Mouse (Mus musculus) gastrocnemius, adult 18-20 months (tissue): ENCODE data around the gene Sema6b. TPM values are rescaled to one million over a fixed set of nuclear protein-coding genes. Genes with fewer than 3 reads are reported as not detected.

Source experiments
- DNase-seq: peaks from one replicate; pipeline ENCODE4 v3.0.0; 2021; ENCODE audit warnings: low spot score
- total RNA-seq, 2 experiments: library from RNA; stranded (reverse); gene quantifications; 2 replicates each; pipeline ENCODE4 v1.2.3; 2021

Sema6b gene
- total RNA-seq, 2 experiments from 2014 or later: 1.5 to 3.7 TPM

DNA sequence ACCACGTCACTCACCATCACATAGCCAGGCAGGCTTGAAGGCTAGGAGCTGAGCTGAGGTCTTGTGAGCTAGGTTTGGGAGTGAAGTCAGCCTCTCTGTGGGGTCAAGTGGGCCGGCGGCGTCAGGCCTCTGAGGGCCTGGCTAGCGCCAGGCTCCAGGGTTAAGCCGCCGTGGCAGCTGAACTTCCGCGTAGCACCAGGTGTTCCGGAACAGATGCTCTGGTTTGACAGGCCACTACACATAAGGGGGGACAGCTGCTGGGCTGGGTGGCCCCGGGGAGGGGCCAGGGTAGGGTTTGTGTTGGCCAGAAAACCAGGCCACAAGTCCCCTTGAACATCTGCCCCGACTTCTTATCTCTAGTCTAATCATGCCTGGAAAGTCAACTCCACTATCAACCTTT is 7.3 kb upstream of the Sema6b start:
- no peak for DNase-seq

DNA sequence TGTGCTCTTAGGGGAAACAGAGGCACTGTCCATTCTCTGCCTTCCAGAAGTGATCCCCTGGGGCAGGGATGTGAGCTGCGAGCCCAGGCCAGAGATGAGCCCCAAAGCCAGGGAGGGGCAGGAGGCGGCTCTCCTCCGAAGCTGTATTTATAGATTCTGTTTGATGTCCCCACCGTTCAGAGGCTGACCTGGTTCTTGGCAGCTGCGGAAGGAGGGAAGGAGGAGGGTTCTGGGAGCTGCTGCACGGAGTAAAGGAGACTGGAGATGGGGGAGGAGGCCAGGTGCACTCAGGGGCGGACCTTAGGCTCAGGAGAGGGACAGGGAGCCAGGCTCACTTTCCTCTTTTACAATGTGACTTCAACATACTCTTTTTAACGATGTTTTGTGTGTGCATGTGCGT is 6.0 kb upstream of the Sema6b start:
- DNase-seq: no peak

DNA sequence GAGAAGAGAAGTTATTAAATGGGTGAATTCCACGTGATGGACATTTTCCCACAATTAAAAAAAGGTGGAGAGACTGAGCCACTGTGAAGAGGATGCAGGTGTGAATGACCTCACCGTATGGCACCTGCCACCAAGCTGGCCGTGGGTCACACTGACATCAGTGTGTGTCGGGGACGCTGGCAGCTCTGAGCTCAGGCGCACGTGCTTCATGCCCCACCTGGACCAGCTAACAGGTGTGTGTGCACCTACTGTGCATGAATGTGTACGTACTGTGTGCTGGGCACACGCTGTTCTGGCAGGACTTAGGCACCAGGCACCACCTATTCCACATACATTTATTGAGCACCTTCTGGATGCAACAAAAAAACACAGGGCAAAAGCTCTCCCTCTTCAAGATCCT is 4.4 kb upstream of the Sema6b start:
- no peak for DNase-seq

DNA sequence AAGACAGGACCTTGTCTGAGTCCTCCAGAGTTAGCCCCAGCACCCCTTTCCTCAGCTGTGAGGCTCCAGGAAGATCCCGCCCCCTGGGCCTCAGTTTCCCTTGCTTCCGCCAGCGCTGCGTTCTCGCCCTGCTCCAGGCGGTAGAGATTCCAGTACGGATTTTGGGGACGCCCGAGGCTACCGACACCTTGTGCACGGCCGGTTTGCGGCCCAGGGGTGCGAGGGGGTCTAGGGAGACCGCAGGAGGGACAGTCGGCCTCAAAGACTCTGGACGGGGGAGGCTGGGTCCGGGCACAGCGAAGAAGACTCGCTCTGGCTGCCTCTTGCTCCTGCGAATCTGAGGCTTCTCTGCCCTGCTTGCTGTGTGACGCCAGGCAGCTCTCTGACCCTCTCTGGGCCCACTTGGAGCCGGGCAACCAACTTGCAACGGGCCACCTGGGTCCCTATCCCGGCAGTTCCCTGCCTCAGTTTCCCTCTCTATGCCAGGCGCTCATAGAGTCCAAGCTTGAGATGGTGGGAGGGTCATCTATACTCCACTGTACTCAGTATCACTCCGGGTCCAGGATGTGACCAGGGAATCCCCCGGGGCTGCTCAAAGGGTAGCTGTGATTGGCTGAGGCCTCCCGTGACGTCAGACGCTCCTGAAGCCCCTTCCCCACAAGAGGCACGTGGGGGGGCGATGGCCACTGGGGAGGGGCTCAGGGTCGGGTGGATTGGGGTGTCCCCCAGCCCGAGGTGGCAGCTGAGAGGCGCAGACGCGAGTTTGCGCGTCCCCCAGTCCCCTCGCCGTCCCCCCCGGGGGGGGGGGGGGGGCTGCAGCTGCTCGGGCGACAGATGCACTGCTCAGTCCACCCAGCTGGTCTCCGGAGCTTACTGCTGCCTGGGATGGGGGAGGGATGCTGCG is 1.8 kb upstream of the Sema6b start:
- no peak for DNase-seq

DNA sequence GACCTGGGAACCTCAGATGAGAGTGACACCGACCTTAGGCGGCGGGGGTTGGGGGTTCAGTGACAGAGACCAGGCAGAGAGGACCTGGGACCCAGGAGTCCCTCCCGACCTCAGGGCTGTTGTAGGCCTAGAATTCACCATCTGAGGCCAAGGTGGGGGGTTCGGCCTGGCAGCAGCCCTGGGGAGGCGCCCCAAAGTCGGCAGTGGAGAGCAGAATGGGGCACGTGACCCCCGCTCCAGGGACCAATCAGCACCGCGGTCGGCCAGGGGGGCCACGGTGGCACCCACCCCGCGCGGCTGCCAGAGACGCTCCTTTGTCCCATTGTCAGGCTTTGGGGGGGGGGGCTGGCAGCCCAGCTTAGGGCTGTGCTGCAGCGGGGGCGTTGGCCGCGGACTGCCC is 788 bp downstream of the Sema6b start:
- DNase-seq: no peak

DNA sequence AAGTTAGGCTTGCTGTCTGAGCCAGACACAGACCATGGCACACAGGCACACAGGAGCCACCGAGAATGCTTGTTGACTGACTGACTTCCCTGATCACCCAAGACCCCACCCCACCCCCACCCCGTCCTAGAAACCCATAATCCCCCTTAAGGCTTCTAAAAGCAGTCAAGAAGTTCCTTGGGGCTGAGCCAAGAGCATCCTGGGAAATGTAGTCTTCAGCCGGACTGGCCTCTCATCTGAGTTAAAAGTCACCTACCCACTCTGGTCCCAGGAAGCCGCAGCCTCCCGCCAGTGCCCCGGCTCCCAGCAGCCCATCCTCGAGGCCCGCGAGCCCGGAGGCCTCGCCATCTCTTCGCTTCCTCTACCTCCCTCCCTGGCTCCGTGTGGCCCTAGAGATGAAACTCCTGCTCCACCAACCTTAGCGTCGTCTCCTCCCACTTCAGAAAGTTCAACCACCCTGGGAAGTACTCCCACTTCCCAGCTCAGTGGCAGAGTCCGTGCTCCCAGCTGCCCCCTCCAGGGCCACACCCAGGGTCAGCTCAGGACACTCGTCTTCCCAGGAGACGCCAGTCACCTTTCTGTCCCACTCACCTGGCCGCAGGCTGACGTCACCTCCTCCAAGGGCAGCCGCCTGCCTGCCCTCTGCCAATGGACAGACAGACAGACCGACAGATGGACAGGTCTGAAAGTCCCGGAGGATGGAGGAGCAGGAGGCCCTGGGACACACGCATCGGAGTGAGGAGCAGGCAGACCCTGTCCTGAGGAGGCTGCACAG is 2.1 kb downstream of the Sema6b start:
- DNase-seq: no peak

DNA sequence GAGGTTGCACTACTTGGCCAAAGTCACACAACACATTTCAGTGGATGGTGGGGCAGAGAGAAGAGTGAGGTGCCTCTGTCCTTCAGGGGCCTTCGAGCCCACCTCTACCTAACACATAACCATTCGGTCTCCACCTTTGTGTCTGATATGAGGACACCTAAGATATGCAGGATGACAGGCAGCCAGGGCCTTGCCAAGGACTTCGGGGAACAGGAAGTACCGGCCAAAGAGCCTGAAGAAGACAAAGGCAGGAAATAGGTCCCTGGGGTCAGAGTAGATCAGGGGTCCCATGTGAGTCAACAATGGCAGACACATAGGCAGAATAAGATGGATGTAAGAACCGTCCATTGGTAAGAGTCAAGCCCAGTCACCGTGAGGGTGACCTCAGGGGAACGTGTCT is 3.6 kb downstream of the Sema6b start:
- DNase-seq: no peak

DNA sequence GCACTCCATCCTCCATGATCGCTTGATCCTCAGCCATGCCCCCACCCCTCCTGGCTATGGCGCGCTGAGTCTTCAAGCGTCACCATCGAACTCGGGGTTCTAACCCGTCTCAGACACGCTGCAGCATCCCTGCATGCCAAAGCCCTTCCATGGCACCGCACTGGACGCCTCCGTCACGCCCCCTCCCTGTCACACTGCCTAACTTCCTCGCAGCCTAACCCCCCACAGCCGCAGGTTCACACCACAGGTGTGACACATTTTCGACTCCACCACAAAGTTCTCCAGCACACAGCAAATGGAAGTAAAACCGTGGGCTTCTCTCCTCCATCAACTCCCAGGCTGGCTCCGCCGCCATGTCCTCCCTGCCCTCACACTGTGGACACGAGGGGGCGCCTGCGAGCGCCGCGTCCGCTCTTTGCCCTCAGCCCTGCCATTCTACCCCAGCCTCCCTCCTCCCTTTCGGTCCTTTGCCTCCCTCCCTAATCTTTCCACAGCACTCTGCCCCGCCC is 5.6 kb downstream of the Sema6b start:
- peak; percentile 74 for DNase-seq

DNA sequence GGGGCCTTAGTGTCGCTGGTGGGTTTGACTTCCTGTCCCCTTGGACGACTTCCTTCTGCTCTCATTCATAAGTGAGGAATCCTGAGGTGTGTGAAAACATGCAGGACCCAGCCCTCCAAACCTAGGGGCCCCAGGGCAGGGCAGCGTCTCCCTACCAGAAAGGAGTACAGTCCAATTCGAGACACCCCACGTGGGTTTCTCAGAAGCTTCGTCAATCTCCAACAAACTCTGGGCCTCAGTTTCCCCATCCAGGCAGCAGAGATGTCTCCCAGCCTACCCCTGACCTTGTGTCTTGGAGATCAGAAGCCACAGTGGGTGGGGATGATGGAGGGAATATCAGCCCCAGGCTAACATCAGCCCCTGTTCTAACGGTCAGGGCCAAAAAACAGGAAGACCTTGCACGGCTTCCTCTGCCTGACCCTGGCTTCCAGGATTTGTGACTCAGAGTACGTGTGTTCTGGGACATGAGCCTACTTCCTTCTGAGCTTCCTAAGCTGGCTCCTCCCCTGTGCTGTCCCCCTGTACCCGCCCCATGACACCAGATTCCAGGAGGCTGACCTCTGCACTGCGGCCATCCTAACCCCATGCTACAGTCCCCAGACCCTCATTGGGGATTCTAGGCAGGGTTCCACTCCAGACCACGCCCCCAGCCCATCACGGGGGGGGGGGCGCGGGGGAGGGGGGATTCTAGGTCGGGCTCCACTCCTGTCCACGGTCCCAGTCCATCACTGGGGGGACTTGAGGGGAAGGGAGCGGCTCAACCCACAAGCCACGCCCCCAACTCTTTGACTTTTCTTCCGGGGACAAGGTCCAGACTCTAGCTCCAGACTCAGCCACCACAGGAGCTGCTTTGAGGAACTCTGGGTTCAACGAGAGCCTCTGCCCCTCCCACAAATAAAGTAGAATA is 6.4 kb downstream of the Sema6b start:
- peak; percentile 78 for DNase-seq

DNA sequence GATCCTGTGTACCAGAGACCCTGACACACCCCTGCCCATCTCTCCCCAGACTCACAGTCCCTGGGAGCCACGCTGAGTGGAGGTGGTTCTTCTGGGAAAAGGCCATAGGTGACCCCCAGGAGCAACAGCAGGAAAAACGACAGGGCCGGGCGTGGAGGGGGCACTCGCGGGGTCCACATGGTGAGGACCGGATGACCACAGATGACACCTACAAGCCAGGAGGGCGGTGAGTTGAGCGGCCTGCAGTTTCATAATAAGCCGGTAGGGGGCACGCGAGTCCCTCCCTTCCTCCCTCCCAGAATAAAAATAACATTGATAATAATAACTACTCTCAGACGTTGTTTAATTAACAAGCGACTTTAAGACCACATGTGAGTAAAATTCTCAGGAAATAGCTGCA is 7.5 kb downstream of the Sema6b start:
- peak; percentile 70 for DNase-seq

DNA sequence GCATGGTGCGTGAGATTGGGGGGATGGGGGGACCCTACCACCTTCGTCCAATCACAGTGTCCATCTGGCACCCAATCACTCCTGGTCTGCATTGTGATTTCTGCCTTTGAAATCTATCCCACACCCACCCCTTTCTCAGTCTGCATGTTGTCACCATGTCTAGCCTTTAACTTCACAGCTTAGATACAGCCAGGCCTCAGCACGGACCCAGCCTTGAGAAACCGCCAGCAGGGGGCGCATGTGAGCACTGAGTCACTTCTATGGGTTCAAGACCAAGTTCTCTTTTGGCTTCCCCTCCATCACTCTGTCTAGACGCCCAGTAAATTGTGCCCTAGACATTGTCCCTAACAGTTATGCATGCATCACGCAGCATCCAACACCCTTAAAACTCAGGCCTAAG is 8.3 kb downstream of the Sema6b start:
- peak; percentile 56 for DNase-seq

DNA sequence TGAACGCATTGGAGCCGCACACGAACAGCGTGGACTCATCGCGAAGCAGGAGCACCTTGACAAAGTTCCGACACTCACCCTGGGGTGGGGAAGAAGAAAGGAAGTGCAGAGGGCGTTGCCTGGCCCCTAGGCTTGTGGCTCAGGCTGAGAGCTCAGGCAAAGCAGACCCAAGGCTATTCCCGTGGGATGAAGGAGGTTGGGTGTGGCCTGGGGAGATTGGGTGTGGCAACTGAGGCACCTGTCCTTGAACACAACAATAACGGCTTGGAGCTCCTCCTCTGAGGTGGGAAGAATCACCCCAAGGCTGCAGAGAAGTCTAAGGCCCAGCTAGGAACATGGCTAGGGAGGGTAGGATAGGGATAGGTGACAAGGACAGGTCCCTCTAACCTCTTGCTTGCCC is 9.0 kb downstream of the Sema6b start:
- no peak for DNase-seq

DNA sequence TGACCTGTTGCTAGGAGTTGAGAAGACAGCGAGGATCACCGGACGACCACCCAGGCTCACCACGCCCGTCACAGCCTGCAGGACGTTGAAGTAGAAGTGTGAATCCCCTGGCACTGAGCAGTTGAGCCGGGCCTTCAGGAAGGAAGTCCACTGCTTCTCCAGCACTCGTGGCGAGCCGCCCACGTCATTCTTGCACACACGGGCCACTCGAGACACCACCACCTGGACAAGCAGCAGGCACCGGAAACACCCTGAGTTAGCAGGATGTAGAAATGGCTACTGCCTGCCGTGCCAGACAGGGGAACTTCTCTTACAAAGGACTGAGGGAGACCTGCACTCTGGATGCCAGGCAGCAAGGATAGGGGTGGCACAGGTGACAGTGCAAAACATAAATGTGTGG is 11.9 kb downstream of the Sema6b start:
- no peak for DNase-seq

DNA sequence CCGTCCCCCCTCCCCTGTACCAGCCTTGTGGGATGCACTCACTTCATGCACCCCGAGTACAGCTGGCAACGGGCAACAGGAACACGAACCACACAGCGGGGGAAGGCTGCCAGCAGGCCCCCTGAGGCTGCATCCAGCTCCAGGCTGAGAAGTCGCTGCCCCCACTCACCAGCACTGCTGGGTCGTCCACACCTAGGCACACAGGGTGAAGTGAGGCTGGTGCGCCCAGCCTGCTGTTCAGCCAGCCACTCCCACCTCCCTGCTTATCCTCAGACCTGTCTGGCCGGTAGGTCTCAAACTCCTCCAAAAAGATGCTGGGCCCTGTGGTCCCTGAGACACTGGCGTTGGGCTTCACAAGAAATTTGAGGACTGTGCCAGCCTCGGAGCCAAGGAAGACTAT is 14.0 kb downstream of the Sema6b start:
- DNase-seq: no peak

DNA sequence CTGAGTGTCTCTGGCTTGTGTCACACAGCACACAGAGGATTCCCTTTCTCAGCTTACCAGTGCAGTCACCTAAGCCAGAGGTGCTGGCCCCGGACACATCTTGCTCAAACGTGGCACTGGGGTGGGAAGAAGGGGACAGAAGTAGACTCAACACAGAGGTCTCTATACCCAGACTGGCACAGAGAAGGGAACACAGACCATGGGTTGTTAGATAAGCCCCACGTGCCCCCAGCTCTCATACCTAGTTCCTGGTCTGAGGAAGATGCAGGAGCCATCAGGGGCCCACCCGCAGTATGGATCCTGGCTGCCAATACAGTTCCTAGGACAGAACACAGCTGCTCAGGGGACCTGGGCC is 14.9 kb downstream of the Sema6b start:
- no peak for DNase-seq

DNA sequence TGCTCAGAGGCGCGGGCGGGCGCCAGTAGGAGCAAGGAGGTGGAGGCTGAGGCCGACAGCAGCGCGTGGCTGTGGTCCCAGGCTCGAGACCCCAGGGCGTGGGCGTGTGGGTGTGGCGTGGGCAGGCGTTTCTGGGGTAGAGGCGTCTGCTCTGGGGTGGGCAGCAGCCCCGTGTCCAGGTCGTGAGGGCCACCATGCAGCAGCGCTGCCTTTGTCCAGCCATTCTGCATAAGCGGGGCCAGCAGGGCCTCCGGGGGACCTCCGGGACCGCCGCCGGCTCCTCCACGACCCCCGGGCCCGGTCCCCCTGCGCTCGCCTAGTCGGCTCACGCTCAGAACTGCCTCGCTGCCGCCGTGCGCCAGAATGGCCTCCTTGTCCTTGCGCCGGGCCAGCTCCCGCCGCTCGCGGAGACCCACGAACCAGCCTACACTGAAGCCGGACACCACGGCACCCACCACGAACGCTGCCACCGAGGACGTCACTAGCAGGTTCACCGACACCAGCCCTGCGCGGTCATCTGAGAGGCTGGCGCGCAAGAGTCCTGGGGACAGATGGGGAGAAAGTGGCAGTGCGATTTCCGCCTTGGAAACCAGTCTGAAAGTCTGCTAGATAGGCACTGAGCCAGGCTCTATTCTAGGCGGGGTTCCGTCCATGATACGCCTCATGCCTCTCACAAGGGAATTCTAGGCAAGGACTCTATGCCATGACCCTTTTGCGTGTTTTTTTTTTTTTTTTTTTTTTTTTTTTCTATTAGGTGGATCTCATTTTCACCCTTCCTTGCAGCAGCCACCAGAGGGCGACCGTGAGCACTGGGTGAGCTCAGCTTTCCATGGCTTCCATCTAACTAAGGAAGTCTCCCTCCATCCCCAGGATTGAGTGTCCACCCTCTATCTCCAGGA is 15.5 kb downstream of the Sema6b start:
- peak; percentile 56 for DNase-seq

DNA sequence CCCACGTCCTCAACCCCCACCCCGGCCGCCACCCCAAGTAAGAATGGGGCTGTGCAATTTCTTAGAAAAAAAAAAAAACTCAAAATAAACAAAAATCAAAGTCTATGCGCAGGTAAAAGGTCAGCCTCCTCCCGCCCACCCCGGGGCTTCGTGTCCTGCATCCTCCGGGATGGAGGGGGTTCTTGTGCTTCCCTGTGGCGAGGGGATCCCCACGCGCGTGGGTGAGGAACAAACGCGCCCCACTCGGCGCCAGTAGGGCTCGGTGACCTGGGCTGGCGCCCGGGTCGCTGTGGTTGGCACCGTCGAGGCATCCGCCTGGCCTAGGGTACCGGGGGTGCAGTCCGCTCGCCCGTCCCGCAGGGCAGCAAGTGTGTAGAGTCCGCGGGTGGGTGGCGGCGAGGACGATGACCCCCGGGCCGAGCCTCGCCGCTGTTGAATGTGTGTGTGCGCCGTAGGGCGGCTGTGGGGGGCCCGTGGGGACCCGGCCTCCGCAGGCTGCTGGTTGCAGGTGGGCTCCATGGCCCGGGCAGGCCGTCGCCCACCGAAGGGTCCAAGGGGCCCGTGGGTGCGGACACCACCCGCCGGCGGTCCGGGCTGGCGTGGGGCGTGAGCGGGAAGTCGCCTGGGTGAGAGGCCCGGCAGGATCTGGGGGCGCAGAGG is 16.3 kb downstream of the Sema6b start:
- no peak for DNase-seq

DNA sequence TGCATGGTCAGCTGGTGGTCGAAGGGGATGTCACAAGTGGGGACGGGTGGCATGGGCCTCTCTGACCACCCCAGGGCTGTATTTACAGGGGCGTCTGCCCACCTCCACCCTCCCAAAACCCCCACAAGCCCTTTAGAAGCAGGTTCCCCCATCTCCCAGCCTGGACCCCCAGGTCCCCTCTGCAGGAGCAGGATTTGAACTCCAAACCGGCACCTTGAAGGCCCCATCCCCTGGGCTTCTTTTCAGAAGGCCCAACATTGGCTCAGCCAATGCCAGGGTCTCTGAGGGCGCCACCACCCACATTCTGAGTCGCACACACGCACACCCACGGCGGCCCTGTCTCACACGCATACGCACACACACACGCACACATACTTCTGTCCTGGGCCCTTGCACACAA is 17.0 kb downstream of the Sema6b start:
- DNase-seq: no peak

DNA sequence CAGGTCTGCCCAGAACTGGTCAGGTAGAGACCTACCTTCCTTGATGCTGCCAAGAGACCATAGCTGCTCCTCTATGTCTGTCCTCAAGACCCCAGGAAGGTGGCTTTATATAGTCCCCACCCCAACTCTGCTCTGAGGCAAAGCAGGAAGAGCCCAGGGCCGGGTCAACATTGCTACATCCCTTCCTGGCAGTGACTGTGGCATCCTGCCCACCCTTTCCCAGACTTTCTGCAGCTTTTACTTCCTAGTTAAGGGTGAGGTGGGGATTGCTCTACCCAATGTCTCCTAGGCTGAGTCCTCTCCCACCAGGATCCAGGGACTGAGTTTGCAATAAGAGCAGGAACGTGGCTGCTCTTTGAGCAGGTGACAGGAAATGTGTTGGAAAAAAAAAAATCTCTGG is 18.3 kb downstream of the Sema6b start, which contains the start of gene Lrg1:
TSS of gene Lrg1 (minus strand) at position 176 of the 400 bp plus-strand sequence.
- no peak for DNase-seq
